Mouse (Mus musculus): ENCODE data around the gene Dhx40.

The Dhx40 gene

GRCm38 (mm10) chr11:86807505-86807989 lies at the start of gene Dhx40:
TSS of gene Dhx40 (minus strand) at chr11:86807746.
- DNase-seq (ENCODE audit: low spot score): peak; percentile 85

- no peak for DNase-seq (ENCODE audit: low spot score)
These were observed 48.3 kb upstream of the Dhx40 start for GRCm38 (mm10) chr11:86855639-86856425.

GRCm38 (mm10) chr11:86853081-86853480 lies 45.5 kb upstream of the Dhx40 start:
- DNase-seq (ENCODE audit: low spot score): no peak

GRCm38 (mm10) chr11:86852534-86853054 lies 45.0 kb upstream of the Dhx40 start:
- DNase-seq (ENCODE audit: low spot score): no peak

GRCm38 (mm10) chr11:86851714-86852533 lies 44.4 kb upstream of the Dhx40 start:
- no peak for DNase-seq (ENCODE audit: low spot score)

- no peak for DNase-seq (ENCODE audit: low spot score)
These were observed 43.7 kb upstream of the Dhx40 start for GRCm38 (mm10) chr11:86851234-86851671.

- no peak for DNase-seq (ENCODE audit: low spot score)
These were observed 36.3 kb upstream of the Dhx40 start for GRCm38 (mm10) chr11:86843831-86844230.

GRCm38 (mm10) chr11:86841261-86841660 lies 33.7 kb upstream of the Dhx40 start:
- no peak for DNase-seq (ENCODE audit: low spot score)

GRCm38 (mm10) chr11:86840511-86841154 lies 33.1 kb upstream of the Dhx40 start:
- DNase-seq (ENCODE audit: low spot score): no peak

GRCm38 (mm10) chr11:86839716-86840447 lies 32.3 kb upstream of the Dhx40 start:
- DNase-seq (ENCODE audit: low spot score): no peak

- no peak for DNase-seq (ENCODE audit: low spot score)
These were observed 31.2 kb upstream of the Dhx40 start for GRCm38 (mm10) chr11:86838792-86839191.

GRCm38 (mm10) chr11:86836366-86836765 lies 28.8 kb upstream of the Dhx40 start:
- peak; percentile 56 for DNase-seq (ENCODE audit: low spot score)

- no peak for DNase-seq (ENCODE audit: low spot score)
These were observed 27.2 kb upstream of the Dhx40 start for GRCm38 (mm10) chr11:86834628-86835338.

GRCm38 (mm10) chr11:86834050-86834449 lies 26.5 kb upstream of the Dhx40 start:
- no peak for DNase-seq (ENCODE audit: low spot score)

GRCm38 (mm10) chr11:86833153-86833552 lies 25.6 kb upstream of the Dhx40 start:
- no peak for DNase-seq (ENCODE audit: low spot score)

- DNase-seq (ENCODE audit: low spot score): no peak
These were observed 20.9 kb upstream of the Dhx40 start for GRCm38 (mm10) chr11:86828396-86828795.

GRCm38 (mm10) chr11:86827476-86828245 lies 20.1 kb upstream of the Dhx40 start:
- no peak for DNase-seq (ENCODE audit: low spot score)

- no peak for DNase-seq (ENCODE audit: low spot score)
These were observed 16.9 kb upstream of the Dhx40 start for GRCm38 (mm10) chr11:86824433-86824832.

GRCm38 (mm10) chr11:86822531-86822930 lies 15.0 kb upstream of the Dhx40 start:
- DNase-seq (ENCODE audit: low spot score): no peak

GRCm38 (mm10) chr11:86819536-86819935 lies 12.0 kb upstream of the Dhx40 start:
- DNase-seq (ENCODE audit: low spot score): no peak
